Mouse (Mus musculus): ENCODE results near the gene Cuta.
A peak's percentile ranks its signal among the peaks of the same experiment; 100 is the strongest.
"Not testable (repeated sequence)": the region's sequence is repeated elsewhere in the genome, so short reads cannot be mapped to it uniquely, and the experiment has no call there.

The Cuta gene

GRCm38 (mm10) chr17:26939178-26939972 is at the start of gene Cuta:
Cuta (minus strand) TSS chr17:26939569.
- peak; percentile 100 for DNase-seq (ENCODE audit: low spot score)

GRCm38 (mm10) chr17:26985503-26986179 is 46.3 kb upstream of the Cuta start:
- no peak for DNase-seq (ENCODE audit: low spot score)

GRCm38 (mm10) chr17:26983382-26983781 is 44.0 kb upstream of the Cuta start:
- no peak for DNase-seq (ENCODE audit: low spot score)

- DNase-seq (ENCODE audit: low spot score): no peak
Observed at GRCm38 (mm10) chr17:26981050-26981449, 41.7 kb upstream of the Cuta start.

GRCm38 (mm10) chr17:26979426-26979825 is 40.1 kb upstream of the Cuta start:
- DNase-seq (ENCODE audit: low spot score): no peak

- DNase-seq (ENCODE audit: low spot score): not testable (repeated sequence)
Observed at GRCm38 (mm10) chr17:26977354-26977753, 38.0 kb upstream of the Cuta start.

GRCm38 (mm10) chr17:26975415-26975814 is 36.0 kb upstream of the Cuta start:
- DNase-seq (ENCODE audit: low spot score): no peak

GRCm38 (mm10) chr17:26974547-26974946 is 35.2 kb upstream of the Cuta start:
- no peak for DNase-seq (ENCODE audit: low spot score)

- DNase-seq (ENCODE audit: low spot score): peak; percentile 96
Observed at GRCm38 (mm10) chr17:26972703-26973574, 33.6 kb upstream of the Cuta start, which contains the start of gene Zbtb9. Zbtb9 (plus strand) TSS chr17:26973167.

GRCm38 (mm10) chr17:26972107-26972506 is 32.7 kb upstream of the Cuta start:
- DNase-seq (ENCODE audit: low spot score): no peak

GRCm38 (mm10) chr17:26971247-26971905 is 32.0 kb upstream of the Cuta start:
- no peak for DNase-seq (ENCODE audit: low spot score)

- DNase-seq (ENCODE audit: low spot score): no peak
Observed at GRCm38 (mm10) chr17:26970221-26970620, 30.9 kb upstream of the Cuta start.

GRCm38 (mm10) chr17:26969257-26969656 is 29.9 kb upstream of the Cuta start:
- DNase-seq (ENCODE audit: low spot score): no peak

- no peak for DNase-seq (ENCODE audit: low spot score)
Observed at GRCm38 (mm10) chr17:26968200-26968611, 28.8 kb upstream of the Cuta start.

GRCm38 (mm10) chr17:26967477-26967876 is 28.1 kb upstream of the Cuta start:
- DNase-seq (ENCODE audit: low spot score): no peak

- DNase-seq (ENCODE audit: low spot score): no peak
Observed at GRCm38 (mm10) chr17:26966993-26967392, 27.6 kb upstream of the Cuta start.

- no peak for DNase-seq (ENCODE audit: low spot score)
Observed at GRCm38 (mm10) chr17:26961572-26962240, 22.3 kb upstream of the Cuta start.

GRCm38 (mm10) chr17:26959815-26960214 is 20.4 kb upstream of the Cuta start:
- DNase-seq (ENCODE audit: low spot score): no peak

GRCm38 (mm10) chr17:26958880-26959279 is 19.5 kb upstream of the Cuta start:
- no peak for DNase-seq (ENCODE audit: low spot score)

GRCm38 (mm10) chr17:26957872-26958271 is 18.5 kb upstream of the Cuta start:
- DNase-seq (ENCODE audit: low spot score): no peak

GRCm38 (mm10) chr17:26956895-26957294 is 17.5 kb upstream of the Cuta start:
- no peak for DNase-seq (ENCODE audit: low spot score)
